Mouse (Mus musculus) midbrain, embryonic 16.5 days (tissue): ENCODE results near the gene Parp14. TPM values are rescaled to one million over a fixed set of nuclear protein-coding genes. Genes with fewer than 3 reads are reported as not detected.

Source experiments
- ATAC-seq: fragments of 200-750 bp; cut with Nextera tagmentation; 2 replicates; pipeline ENCODE4 v1.8.0; 2017; ENCODE audit warnings: moderate TSS enrichment
- H3K27ac ChIP-seq: fragments of 300-500 bp; sonication (generic); 2 replicates; pipeline ENCODE4 v1.5.1; 2014; ENCODE audit warnings: mild to moderate bottlenecking, low read length, mixed read lengths
- H3K27me3 ChIP-seq: fragments of 300-500 bp; sonication (generic); 2 replicates; pipeline ENCODE4 v1.6.1; 2014; ENCODE audit warnings: low read depth, low read length, mixed read lengths; ENCODE audit not compliant: control insufficient read depth, insufficient read depth
- H3K36me3 ChIP-seq: fragments of 300-500 bp; sonication (generic); 2 replicates; pipeline ENCODE4 v1.6.1; 2014; ENCODE audit warnings: mild to moderate bottlenecking, low read length, moderate library complexity, mixed read lengths; ENCODE audit not compliant: control insufficient read depth, insufficient read depth
- H3K4me1 ChIP-seq: fragments of 300-500 bp; sonication (generic); 2 replicates; pipeline ENCODE4 v1.6.1; 2014; ENCODE audit warnings: mild to moderate bottlenecking, low read length, mixed read lengths; ENCODE audit not compliant: control insufficient read depth, insufficient read depth
- H3K4me2 ChIP-seq: fragments of 300-500 bp; sonication (generic); 2 replicates; pipeline ENCODE4 v1.6.1; 2014; ENCODE audit warnings: mild to moderate bottlenecking, low read length, mixed read lengths
- H3K4me3 ChIP-seq: fragments of 300-500 bp; sonication (generic); 2 replicates; pipeline ENCODE4 v1.5.1; 2014; ENCODE audit warnings: low read depth, mild to moderate bottlenecking, low read length, moderate library complexity, mixed read lengths
- H3K9ac ChIP-seq: fragments of 300-500 bp; sonication (generic); 2 replicates; pipeline ENCODE4 v1.6.1; 2014; ENCODE audit warnings: low read depth, low read length, mixed read lengths
- H3K9me3 ChIP-seq: fragments of 300-500 bp; sonication (generic); replicated peaks from 2 replicates; pipeline ENCODE4 v1.6.1; 2014; ENCODE audit warnings: mild to moderate bottlenecking, low read length, mixed read lengths; ENCODE audit not compliant: control insufficient read depth, poor library complexity, severe bottlenecking
- WGBS: fragments of 180-500 bp; shearing (Covaris S2); extraction: QIAGEN DNeasy Blood & Tissue Kit; methylation state at CpG from one replicate; pipeline ENCODE4 v1.1.7; 2014; 5-methylcytosine and 5-hydroxymethylcytosine counted together
- polyA plus RNA-seq: library from polyadenylated mRNA; unstranded; fragments of >200 nt; fragmentation: Nextera tagmentation; extraction: Ambion mirVana; gene quantifications from 2 replicates; pipeline ENCODE4 v1.2.1, GENCODE M21; 2015

Parp14 gene
- polyA plus RNA-seq, 1 experiment from 2014 or later, result 0.15 TPM

GRCm38 (mm10) chr16:35856766-35857165 lies 14.6 kb downstream of the Parp14 start:
- Histone ChIP-seq H3K27me3 (no peaks in the 10 kb centered on the region), H3K9ac (no peak overlapping the region), H3K27ac (no peak overlapping the region), H3K4me1 (no peaks in the 10 kb centered on the region), H3K9me3 (no peaks in the 10 kb centered on the region; the same call in 1 of the 2 replicates), H3K4me3 (no peak overlapping the region), H3K36me3 (no peaks in the 10 kb centered on the region), H3K4me2 (no peak overlapping the region)
- 95% methylated on average over 18 of the region's 18 CpGs for WGBS
- no peak for ATAC-seq

- no peak for ATAC-seq
- no peaks in the 10 kb centered on the region for H3K36me3 ChIP-seq
- WGBS, result 88% methylated on average over 4 of the region's 4 CpGs
- H3K4me3 ChIP-seq, result no peak overlapping the region
- H3K27me3 ChIP-seq, result no peaks in the 10 kb centered on the region
- H3K4me2 ChIP-seq, result no peak overlapping the region
- no peak overlapping the region for H3K9ac ChIP-seq
- H3K4me1 ChIP-seq, result no peaks in the 10 kb centered on the region
- no peak overlapping the region for H3K27ac ChIP-seq
- no peaks in the 10 kb centered on the region for H3K9me3 ChIP-seq
Measured at GRCm38 (mm10) chr16:35855846-35856245, 15.5 kb downstream of the Parp14 start.

- no peak for ATAC-seq
- H3K27ac ChIP-seq, result no peak overlapping the region
- no peaks in the 10 kb centered on the region for H3K4me1 ChIP-seq
- no peak overlapping the region for H3K9ac ChIP-seq
- H3K4me2 ChIP-seq, result no peak overlapping the region
- H3K36me3 ChIP-seq, result no peaks in the 10 kb centered on the region
- H3K9me3 ChIP-seq, result no peaks in the 10 kb centered on the region
- H3K4me3 ChIP-seq, result no peak overlapping the region
- no peaks in the 10 kb centered on the region for H3K27me3 ChIP-seq
Measured at GRCm38 (mm10) chr16:35847138-35847537, 24.2 kb downstream of the Parp14 start.

- ATAC-seq, result no peak
- Histone ChIP-seq H3K27me3 (no peaks in the 10 kb centered on the region), H3K36me3 (no peaks in the 10 kb centered on the region), H3K4me3 (no peak overlapping the region), H3K9ac (no peak overlapping the region), H3K4me2 (no peak overlapping the region), H3K27ac (no peak overlapping the region), H3K9me3 (0 out of 2 replicates have a peak, but pooled peaks cover 2% of the 10 kb centered on the region), H3K4me1 (no peaks in the 10 kb centered on the region)
- WGBS, result 16% methylated on average over 1 of the region's 1 CpGs
Measured at GRCm38 (mm10) chr16:35839680-35840079, 31.7 kb downstream of the Parp14 start.

- H3K4me2 ChIP-seq, result no peak overlapping the region
- no peak overlapping the region for H3K9ac ChIP-seq
- ATAC-seq, result no peak
- no peaks in the 10 kb centered on the region for H3K4me1 ChIP-seq
- WGBS, result 94% methylated on average over 8 of the region's 8 CpGs
- H3K9me3 ChIP-seq, result 0 out of 2 replicates have a peak, but pooled peaks cover 2% of the 10 kb centered on the region
- no peaks in the 10 kb centered on the region for H3K27me3 ChIP-seq
- H3K4me3 ChIP-seq, result no peak overlapping the region
- H3K27ac ChIP-seq, result no peak overlapping the region
- no peaks in the 10 kb centered on the region for H3K36me3 ChIP-seq
Measured at GRCm38 (mm10) chr16:35834653-35835052, 36.7 kb downstream of the Parp14 start.

GRCm38 (mm10) chr16:35832926-35833325 lies 38.4 kb downstream of the Parp14 start:
- Histone ChIP-seq H3K4me1 (no peaks in the 10 kb centered on the region), H3K4me3 (no peak overlapping the region), H3K27me3 (no peaks in the 10 kb centered on the region), H3K9ac (no peak overlapping the region), H3K9me3 (0 out of 2 replicates have a peak, but pooled peaks cover 2% of the 10 kb centered on the region), H3K27ac (no peak overlapping the region), H3K36me3 (no peaks in the 10 kb centered on the region; the same call in 1 of the 2 replicates), H3K4me2 (no peak overlapping the region)
- no peak for ATAC-seq
- WGBS, result 88% methylated on average over 3 of the region's 3 CpGs

- Histone ChIP-seq H3K4me2 (no peak overlapping the region), H3K27ac (no peak overlapping the region), H3K4me3 (no peak overlapping the region), H3K27me3 (no peaks in the 10 kb centered on the region), H3K9ac (no peak overlapping the region), H3K9me3 (no peaks in the 10 kb centered on the region), H3K4me1 (no peaks in the 10 kb centered on the region), H3K36me3 (peaks cover 20% of the 10 kb centered on the region)
- no peak for ATAC-seq
- 29% methylated on average over 7 of the region's 7 CpGs for WGBS
Measured at GRCm38 (mm10) chr16:35829999-35830398, 41.3 kb downstream of the Parp14 start.

- Histone ChIP-seq H3K4me2 (no peak overlapping the region), H3K4me3 (no peak overlapping the region), H3K4me1 (no peaks in the 10 kb centered on the region), H3K27me3 (no peaks in the 10 kb centered on the region), H3K36me3 (peaks cover 5% of the 10 kb centered on the region; the same call in 1 of the 2 replicates), H3K27ac (no peak overlapping the region), H3K9me3 (no peaks in the 10 kb centered on the region), H3K9ac (no peak overlapping the region)
- peak; percentile 92 for ATAC-seq
- 32% methylated on average over 13 of the region's 13 CpGs for WGBS
Measured at GRCm38 (mm10) chr16:35817255-35818089, 53.9 kb downstream of the Parp14 start.

GRCm38 (mm10) chr16:35813119-35813518 lies 58.2 kb downstream of the Parp14 start:
- Histone ChIP-seq H3K4me2 (no peak overlapping the region), H3K4me1 (no peaks in the 10 kb centered on the region), H3K27ac (no peak overlapping the region), H3K27me3 (no peaks in the 10 kb centered on the region), H3K4me3 (no peak overlapping the region), H3K9ac (no peak overlapping the region), H3K9me3 (no peaks in the 10 kb centered on the region), H3K36me3 (peaks cover 2% of the 10 kb centered on the region; the same call in 1 of the 2 replicates)
- 84% methylated on average over 3 of the region's 3 CpGs for WGBS
- ATAC-seq, result no peak
